Mouse (Mus musculus) hindbrain, embryonic 15.5 days (tissue): ENCODE measurements around the gene Dna2. TPM values are rescaled to one million over a fixed set of nuclear protein-coding genes. Genes with fewer than 3 reads are reported as not detected.

ENCODE experiments used
- ATAC-seq: fragments of 200-750 bp; cut with Nextera tagmentation; 2 replicates; pipeline ENCODE4 v1.8.0; 2017; ENCODE audit warnings: low read depth, moderate number of reproducible peaks, moderate TSS enrichment; ENCODE audit not compliant: low FRiP score
- H3K27ac ChIP-seq: fragments of 300-500 bp; sonication (generic); replicated peaks from 2 replicates; pipeline ENCODE4 v1.5.1; 2015; ENCODE audit warnings: mild to moderate bottlenecking, inconsistent platforms
- H3K27me3 ChIP-seq: fragments of 300-500 bp; sonication (generic); 2 replicates; pipeline ENCODE4 v1.6.1; 2015; ENCODE audit warnings: control low read depth, inconsistent platforms
- H3K36me3 ChIP-seq: fragments of 300-500 bp; sonication (generic); 2 replicates; pipeline ENCODE4 v1.6.1; 2015; ENCODE audit warnings: control low read depth, inconsistent platforms
- H3K4me1 ChIP-seq: fragments of 300-500 bp; sonication (generic); replicated peaks from 2 replicates; pipeline ENCODE4 v1.6.1; 2015; ENCODE audit warnings: control low read depth, inconsistent platforms
- H3K4me2 ChIP-seq: fragments of 300-500 bp; sonication (generic); 2 replicates; pipeline ENCODE4 v1.6.1; 2015; ENCODE audit warnings: moderate library complexity, mild to moderate bottlenecking, inconsistent platforms
- H3K4me3 ChIP-seq: fragments of 300-500 bp; sonication (generic); 2 replicates; pipeline ENCODE4 v1.5.1; 2015; ENCODE audit warnings: mild to moderate bottlenecking, inconsistent platforms
- H3K9ac ChIP-seq: fragments of 300-500 bp; sonication (generic); 2 replicates; pipeline ENCODE4 v1.6.1; 2015; ENCODE audit warnings: inconsistent platforms
- H3K9me3 ChIP-seq: fragments of 300-500 bp; sonication (generic); 2 replicates; pipeline ENCODE4 v1.6.1; 2016; ENCODE audit warnings: control low read depth, inconsistent platforms
- WGBS: fragments of 180-500 bp; shearing (Covaris S2); methylation state at CpG from one replicate; pipeline ENCODE4 v1.1.7; 2015; 5-methylcytosine and 5-hydroxymethylcytosine counted together
- polyA plus RNA-seq: library from polyadenylated mRNA; unstranded; fragments of >200 nt; fragmentation: Nextera tagmentation; extraction: Ambion mirVana; gene quantifications from 2 replicates; pipeline ENCODE4 v1.2.1, GENCODE M21; 2015

Dna2 gene
- polyA plus RNA-seq, 1 experiment from 2014 or later = 3.6 TPM

- peak overlapping the region; percentile 86 for H3K4me3 ChIP-seq
- peak overlapping the region; percentile 85 for H3K9ac ChIP-seq
- WGBS = 0% methylated on average over 27 of the region's 27 CpGs
- H3K9me3 ChIP-seq = no peaks in the 10 kb centered on the region
- H3K4me1 ChIP-seq = peaks cover 57% of the 10 kb centered on the region
- H3K36me3 ChIP-seq = peaks cover 4% of the 10 kb centered on the region
- peak overlapping the region; percentile 59 for H3K4me2 ChIP-seq
- H3K27me3 ChIP-seq = no peaks in the 10 kb centered on the region
- ATAC-seq = no peak
- H3K27ac ChIP-seq = peak overlapping the region; percentile 99
Observed at GRCm38 (mm10) chr10:63022541-63023120, 75.8 kb downstream of the Dna2 start.

GRCm38 (mm10) chr10:63023121-63023748, 76.4 kb downstream of the Dna2 start:
- peaks cover 61% of the 10 kb centered on the region for H3K4me1 ChIP-seq
- WGBS = under 1% methylated on average over 62 of the region's 68 CpGs

More at GRCm38 (mm10) chr10:63023121-63023748, 76.4 kb downstream of the Dna2 start:
- H3K4me2 ChIP-seq = peak overlapping the region; percentile 59
- no peaks in the 10 kb centered on the region for H3K36me3 ChIP-seq
- peak overlapping the region; percentile 99 for H3K27ac ChIP-seq
- H3K9ac ChIP-seq = peak overlapping the region; percentile 85
- H3K27me3 ChIP-seq = no peaks in the 10 kb centered on the region
- H3K9me3 ChIP-seq = no peaks in the 10 kb centered on the region
- H3K4me3 ChIP-seq = peak overlapping the region; percentile 86
- peak; percentile 33 for ATAC-seq

Other genes starting within 250 kb of the Dna2 start
- 3.6 and 3.8 TPM in 2 replicates for gene Stox1, start 220.9 kb upstream of the Dna2 start, polyA plus RNA-seq
- 91.2 and 92.2 TPM in 2 replicates for gene Ccar1, start 154.7 kb upstream of the Dna2 start, polyA plus RNA-seq
- gene Tet1, start 38.0 kb upstream of the Dna2 start, polyA plus RNA-seq = 35.1 and 37.7 TPM in 2 replicates
- gene Slc25a16, start 26.4 kb upstream of the Dna2 start, polyA plus RNA-seq = 13.7 and 16.1 TPM in 2 replicates
- 58.5 and 61.9 TPM in 2 replicates for gene Rufy2, start 33.2 kb downstream of the Dna2 start, polyA plus RNA-seq
- 134 and 141 TPM in 2 replicates for gene Hnrnph3, start 77.2 kb downstream of the Dna2 start, polyA plus RNA-seq
- 0.35 and 0.93 TPM in 2 replicates for gene Pbld2, start 77.3 kb downstream of the Dna2 start, polyA plus RNA-seq
- 0.91 and 1.2 TPM in 2 replicates for gene Pbld1, start 113.1 kb downstream of the Dna2 start, polyA plus RNA-seq
- gene Atoh7, start 152.6 kb downstream of the Dna2 start, polyA plus RNA-seq = 8.5 and 15.0 TPM in 2 replicates